Mouse (Mus musculus) heart, adult 18-20 months (tissue): Measurements from ENCODE around the gene Eef2. TPM values are rescaled to one million over a fixed set of nuclear protein-coding genes. Genes with fewer than 3 reads are reported as not detected.

Experiments
- DNase-seq, 2 experiments: peaks; one replicate each; pipeline ENCODE4 v3.0.0; 2021 to 2022; ENCODE audit warnings: mixed read lengths in 1 of 2
- long read RNA-seq, 2 experiments: library from polyadenylated mRNA; stranded (forward); transcript quantifications; one replicate each; pipeline ENCODE4 v2.0.0; 2021
- total RNA-seq, 2 experiments: library from RNA; stranded (reverse); gene quantifications; 2 replicates each; pipeline ENCODE4 v1.2.3; 2021

Eef2 gene
- 1,000 to 10,000 TPM; 1,062 to 1,185 TPM for total RNA-seq
- long read RNA-seq, experiment 1, transcript Eef2-201 (14 exons, 3,089 nt) = major isoform, 153 of 326 reads
- long read RNA-seq, experiment 1, partial matches to known transcripts = 121 of 326 reads
- long read RNA-seq, experiment 1, other reads (novel, unspliced or antisense) = 52 of 326 reads
- long read RNA-seq, experiment 2, transcript Eef2-201 (14 exons, 3,089 nt) = major isoform, 76 of 202 reads
- long read RNA-seq, experiment 2, partial matches to known transcripts = 69 of 202 reads
- long read RNA-seq, experiment 2, other reads (novel, unspliced or antisense) = 57 of 202 reads

GRCm38 (mm10) chr10:81176466-81177271 lies at the start of gene Eef2:
Eef2 (plus strand) TSS chr10:81176631.
- DNase-seq = peak; percentile 98 to 99

DNA sequence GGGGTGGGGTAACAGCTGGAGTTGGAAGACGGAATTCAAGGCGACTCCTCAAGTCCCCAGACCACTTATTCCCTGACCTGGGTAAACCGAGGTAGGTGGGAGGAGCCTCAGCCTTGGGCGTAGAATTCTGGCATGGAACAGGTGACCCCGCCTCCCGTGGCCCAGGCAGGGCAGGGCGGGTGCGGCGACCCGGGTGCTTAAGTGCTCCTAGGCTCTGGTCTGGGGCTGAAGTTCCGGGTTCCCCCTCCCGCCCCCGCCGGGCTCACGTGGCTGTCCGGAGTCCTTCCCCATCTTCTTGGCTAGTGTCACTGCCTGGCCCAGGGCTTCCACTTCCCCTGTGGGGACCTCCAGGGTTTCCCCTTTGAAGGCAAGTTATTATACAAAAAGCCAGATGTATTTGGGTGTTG lies 42.2 kb upstream of the Eef2 start:
- peak; percentile 79 to 91 for DNase-seq

GRCm38 (mm10) chr10:81134966-81135681 lies 41.3 kb upstream of the Eef2 start, which contains the start of gene Zbtb7a:
Zbtb7a (plus strand) TSS chr10:81135220.
- peak; percentile 55 to 62 for DNase-seq

DNA sequence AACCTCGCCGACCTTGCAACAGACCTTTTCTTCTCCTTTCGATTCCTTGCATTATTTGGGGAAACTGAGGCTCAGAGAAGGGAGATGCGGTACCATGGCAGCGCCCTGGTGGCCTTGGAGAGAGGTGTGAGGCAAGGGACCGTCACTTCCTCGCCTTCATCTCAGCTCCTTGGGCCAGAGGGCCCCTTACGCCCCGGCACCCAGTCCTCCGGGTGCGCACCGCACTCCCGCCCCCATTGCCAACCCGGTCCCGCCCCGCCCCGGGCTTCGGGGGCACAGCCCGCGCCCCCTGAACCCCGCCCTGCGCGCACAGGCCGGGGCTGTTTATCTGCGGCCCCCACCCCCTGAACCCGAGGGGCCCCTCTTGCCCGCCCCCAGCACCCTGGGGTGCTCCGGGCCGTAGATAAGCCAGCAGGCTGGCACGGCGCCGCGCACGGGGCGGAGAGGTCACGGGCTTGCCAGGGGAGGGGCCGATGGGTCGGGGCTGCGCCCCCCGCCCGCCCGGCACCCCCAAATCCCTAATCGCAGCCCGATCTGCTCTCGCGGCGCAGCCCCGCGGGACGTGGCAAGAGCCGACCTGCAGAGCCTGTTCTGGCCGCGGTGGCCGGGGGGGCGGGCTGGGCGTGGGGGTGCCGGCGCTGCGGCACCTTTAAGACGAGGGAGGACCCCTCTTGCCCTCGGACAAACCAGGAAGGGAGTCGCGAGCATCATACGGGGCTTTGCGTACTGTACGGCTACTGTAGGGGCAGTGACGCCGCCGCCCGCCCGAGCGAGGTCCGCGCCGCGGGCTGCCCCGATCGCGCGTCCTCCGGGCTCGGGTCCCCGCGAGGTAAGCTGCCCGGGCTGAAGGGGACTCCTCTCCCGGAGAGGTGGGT lies 40.4 kb upstream of the Eef2 start:
- DNase-seq = peak; percentile 84 to 88

DNA sequence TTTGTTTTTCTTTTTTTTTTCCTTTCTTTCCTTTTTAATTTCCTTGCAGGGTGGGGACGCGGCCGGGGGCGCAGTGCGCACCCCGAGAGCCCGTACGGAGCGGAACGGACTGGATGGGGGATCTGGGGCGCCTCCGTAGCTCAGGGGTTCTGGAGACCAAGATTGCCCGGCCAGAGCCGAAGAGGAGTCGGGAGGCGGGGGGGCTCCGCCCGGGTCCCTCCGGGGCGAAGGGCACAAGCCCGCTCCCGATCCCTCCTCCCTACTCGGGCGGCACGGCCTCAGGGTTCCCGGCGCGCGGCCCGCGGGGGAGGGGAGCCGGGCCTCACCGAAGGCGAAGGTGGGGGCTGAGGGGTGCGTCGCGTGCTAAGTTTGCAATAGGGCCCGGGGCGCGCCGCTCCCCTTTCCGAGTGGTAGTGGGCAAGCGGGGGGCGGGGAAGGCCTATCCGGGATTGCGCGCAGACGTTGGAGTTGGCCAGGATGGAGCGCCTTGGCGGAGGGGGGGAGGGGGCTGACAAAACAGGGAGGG lies 39.7 kb upstream of the Eef2 start:
- DNase-seq = peak; percentile 83 to 84

DNA sequence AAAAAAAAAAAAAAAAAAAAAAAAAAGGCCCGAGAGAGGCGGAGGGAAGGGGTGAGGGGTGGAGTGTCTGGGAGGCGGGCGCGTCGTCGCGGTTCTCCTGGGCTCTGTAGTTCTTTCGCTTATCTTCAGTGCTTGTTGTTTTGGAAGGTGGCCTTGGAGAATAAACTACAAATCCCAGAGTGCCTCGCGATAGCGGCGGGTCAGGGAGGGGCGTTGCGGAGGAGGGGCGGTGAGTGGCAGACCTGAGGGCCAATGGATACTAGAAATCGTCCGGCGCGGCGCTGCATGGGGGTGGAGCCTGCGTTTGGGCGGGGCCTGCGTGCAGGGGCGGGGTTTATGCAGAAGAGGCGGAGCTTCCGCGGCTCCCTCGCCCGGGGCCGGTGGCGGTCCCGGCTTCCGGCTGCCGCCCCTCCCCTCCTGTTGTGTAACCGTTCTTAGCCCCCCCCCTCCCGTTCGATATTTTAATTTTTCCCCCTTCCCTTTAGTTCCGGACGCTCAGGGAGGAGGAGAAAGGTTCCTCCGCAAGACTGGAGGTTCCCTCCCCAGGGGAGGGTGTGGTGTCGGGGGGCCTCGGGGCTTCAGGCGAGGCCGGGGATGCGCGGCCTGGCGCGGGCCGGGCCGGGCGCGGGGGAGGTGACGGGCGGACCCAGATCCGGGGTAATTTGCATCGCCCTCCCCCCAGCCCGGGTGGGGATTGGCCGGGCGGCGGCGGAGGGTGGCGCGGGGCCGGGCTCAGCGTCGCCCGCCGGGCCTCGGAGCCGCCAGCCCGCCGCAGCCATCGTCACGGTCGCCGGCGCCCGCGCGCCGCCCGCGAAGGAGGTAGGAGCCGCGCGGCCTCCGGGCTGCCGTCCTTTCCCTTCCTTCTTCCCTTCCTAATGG lies 38.9 kb upstream of the Eef2 start:
- DNase-seq = peak; percentile 99 to 100

GRCm38 (mm10) chr10:81138131-81138782 lies 38.2 kb upstream of the Eef2 start:
- peak; percentile 55 for DNase-seq

DNA sequence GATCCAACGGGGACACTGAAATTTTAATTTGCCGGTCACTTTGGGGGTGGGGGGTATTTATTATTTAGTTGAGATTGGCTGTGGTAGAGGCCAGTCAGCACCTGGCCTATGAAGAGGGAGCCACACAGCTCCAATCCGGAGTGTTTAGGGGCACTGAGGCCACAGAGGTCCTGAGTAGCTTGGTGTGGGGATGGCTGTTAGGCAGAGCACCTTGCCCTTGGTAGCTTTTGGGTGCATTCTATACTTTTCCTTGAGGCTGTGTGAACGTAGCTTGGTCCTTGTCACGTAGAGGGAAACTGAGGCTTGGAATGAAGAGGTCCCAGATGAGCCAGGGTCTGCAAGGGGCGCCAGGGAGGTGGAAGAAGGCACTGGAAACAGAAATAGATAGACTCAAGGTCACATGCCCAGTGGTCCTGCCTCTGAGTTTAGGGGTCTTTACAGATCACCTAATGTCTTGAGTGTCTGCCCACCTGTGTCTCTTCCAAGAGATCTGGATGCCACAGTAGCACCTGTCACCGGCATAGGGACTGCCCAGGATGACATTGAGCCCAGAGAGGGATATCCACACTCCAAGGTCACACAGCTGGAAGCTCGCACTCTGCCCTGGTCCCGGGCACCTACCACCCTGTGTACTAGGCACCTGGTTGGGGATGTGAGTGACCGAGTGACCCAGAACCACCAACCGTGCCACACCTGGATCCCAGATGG lies 37.5 kb upstream of the Eef2 start:
- DNase-seq = no peak

DNA sequence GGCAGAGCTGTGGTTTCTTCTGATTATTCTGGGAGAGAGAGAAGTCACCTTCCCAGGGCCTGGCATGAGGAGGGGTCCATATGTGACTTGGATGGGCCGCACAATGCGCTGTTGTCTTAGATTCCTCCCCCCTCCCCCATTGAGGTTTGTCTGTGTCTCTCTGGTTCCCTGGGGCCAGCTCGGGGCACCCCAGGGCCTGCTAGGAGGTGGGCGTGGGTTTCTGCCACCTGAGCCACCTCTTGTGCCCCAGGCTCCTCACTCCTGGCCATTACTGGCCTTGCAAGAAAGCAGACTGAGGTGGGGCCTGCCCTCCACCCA lies 36.9 kb upstream of the Eef2 start:
- no peak for DNase-seq

GRCm38 (mm10) chr10:81140005-81140404 lies 36.4 kb upstream of the Eef2 start:
- DNase-seq = no peak

- DNase-seq = peak; percentile 63 to 74
These were observed 35.5 kb upstream of the Eef2 start for GRCm38 (mm10) chr10:81140717-81141454.

DNA sequence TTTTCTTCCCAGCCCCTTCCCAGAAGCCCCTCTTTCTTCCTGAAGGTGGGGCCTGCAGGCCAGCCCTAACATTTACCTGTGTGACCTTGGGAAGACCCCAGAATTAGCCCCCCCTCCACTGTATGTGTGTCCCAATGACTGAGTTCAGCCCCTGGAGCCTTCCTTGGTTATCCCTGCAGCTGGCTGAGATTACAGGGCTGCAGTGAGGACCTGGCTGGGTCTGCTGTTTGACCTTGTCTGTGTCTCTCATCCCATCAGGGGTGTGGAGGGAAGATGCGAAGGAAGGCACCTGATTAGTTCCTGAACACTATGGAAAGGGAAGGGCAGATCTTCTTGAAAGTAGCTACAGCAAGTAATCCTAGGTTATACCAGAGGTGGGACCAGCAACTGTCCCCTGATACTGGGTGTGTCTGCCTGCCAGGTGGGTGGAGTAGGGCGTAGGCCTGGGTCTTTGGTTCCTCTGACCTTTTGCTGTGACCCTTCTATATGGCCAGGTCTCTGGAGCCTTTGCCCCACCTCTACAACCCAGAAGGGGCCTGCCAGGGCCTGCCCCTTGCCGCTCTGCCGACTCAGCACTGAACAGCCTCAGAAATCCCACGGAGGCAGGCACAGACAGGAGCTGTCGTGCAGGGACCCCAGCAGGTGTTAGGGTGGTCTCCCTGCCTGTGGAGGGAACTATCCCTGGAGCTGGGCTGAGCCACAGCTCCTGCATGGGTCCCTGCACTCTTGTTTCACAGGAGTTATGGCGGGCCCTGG lies 34.8 kb upstream of the Eef2 start:
- DNase-seq = no peak

DNA sequence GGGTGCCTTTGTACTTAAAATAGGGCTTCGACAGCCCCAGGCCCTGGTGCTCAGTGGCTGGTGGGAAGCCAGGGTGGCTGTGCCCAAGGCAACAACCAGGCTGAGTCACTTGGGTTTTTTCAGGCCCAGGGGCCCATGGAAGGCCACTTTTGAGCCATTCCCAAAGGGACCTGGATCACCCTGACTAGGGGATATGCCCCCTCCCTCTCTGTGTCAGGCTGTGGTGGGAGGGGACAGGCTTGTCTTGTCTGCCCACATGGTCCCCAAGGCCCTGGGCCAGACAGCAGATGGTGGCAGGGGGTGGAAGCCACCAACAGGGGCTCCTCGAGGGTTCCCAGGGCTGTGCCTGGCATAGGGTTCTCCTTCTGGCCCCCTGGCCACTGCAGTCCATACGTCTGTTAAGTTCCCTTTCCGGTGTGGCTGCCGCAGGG lies 33.9 kb upstream of the Eef2 start:
- no peak for DNase-seq

- no peak for DNase-seq
These were observed 33.2 kb upstream of the Eef2 start for GRCm38 (mm10) chr10:81143157-81143633.

DNA sequence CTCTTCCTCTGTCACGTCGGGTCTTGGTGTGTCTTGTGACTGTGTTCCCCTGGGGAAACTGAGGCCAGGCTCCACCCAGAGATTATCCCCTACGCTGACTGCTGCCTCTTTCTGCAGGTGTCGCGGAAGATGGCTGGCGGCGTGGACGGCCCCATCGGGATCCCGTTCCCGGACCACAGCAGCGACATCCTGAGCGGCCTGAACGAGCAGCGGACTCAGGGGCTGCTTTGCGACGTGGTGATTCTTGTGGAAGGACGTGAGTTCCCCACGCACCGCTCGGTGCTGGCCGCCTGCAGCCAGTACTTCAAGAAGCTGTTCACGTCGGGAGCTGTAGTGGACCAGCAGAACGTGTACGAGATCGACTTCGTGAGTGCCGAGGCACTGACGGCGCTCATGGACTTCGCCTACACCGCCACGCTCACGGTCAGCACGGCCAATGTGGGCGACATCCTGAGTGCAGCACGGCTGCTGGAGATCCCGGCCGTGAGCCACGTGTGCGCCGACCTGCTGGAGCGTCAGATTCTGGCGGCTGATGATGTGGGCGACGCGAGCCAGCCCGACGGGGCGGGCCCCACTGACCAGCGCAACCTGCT lies 32.5 kb upstream of the Eef2 start:
- no peak for DNase-seq

DNA sequence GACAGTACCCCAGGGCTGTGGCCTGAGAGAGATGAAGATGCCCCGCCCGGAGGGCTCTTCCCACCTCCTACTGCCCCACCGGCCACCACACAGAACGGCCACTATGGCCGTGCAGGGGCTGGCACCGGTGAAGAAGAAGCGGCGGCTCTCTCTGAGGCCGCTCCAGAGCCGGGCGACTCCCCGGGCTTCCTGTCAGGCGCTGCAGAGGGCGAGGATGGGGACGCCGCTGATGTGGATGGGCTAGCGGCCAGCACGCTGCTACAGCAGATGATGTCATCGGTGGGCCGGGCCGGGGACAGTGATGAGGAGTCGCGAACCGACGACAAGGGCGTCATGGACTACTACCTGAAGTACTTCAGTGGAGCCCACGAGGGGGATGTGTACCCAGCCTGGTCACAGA lies 31.8 kb upstream of the Eef2 start:
- peak; percentile 73 to 82 for DNase-seq

DNA sequence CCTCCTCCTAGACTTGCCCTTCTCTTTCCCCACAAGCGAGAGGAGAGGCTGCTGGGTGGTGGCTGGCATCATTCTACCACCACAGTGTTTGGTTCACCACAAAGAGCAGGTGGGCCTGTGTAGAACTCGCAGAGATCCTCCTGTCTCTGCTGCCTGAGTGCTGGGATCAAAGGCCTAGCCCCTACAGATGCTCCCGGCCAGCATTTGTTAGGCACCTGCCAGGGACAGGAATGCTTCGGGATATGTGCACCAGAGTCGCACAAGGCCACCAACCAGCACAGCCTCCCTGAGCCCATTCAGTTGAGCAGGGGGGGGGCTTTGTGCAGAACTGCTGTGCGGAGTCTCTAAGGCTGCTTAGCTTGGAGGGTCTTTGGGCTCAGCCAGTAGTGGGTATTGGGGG lies 31.1 kb upstream of the Eef2 start:
- no peak for DNase-seq
